Mouse (Mus musculus): Measurements from ENCODE around the gene Chchd3. TPM values are rescaled to one million over a fixed set of nuclear protein-coding genes. Genes with fewer than 3 reads are reported as not detected.

Gene Chchd3
- polyA plus RNA-seq, 1 experiment = 123 TPM

DNA sequence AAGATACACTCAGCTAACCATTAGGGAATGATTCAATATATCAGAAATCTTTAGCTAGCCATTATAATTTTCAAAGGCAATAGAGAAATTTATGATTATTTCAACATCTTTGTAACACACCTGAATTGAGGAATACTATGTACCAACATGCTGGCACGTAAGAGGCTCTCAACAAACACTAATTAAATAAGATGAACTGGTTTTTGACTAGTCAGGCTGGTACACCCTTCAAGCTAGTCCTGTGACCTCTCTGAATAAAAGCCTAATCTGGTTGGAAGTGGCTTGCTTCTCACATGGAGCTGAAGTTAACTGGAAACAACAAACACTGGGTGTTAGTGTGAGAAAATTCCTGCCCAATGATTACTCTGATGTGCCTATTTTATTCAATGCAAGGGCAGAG lies 115.1 kb downstream of the Chchd3 start:
- Histone ChIP-seq H3K4me3 (no peak overlapping the region), H3K4me2 (ENCODE audit: low read depth) (no peak overlapping the region), H3K27me3 (ENCODE audit: control insufficient read depth, insufficient read depth, insufficient read length) (no peaks in the 10 kb centered on the region), H3ac (ENCODE audit: control insufficient read depth, insufficient read length) (no peak overlapping the region), H3K36me3 (ENCODE audit: control insufficient read depth, insufficient read depth) (no peaks in the 10 kb centered on the region), H3K79me2 (ENCODE audit: control insufficient read depth, insufficient read depth) (peaks cover 17% of the 10 kb centered on the region)
- TF ChIP-seq TCF12 (IDR thresholded peaks at IDR 0.05; ENCODE audit: insufficient read depth, poor library complexity, severe bottlenecking) (no peak), CEBPB (IDR thresholded peaks at IDR 0.05; ENCODE audit: insufficient read depth, poor library complexity, severe bottlenecking) (no peak), SRF (IDR thresholded peaks at IDR 0.05; ENCODE audit: control insufficient read depth, insufficient read length, low read depth) (no peak), POLR2A (IDR thresholded peaks at IDR 0.05; ENCODE audit: insufficient read length, low read depth) (no peak), E2F4 (IDR thresholded peaks at IDR 0.05; ENCODE audit: insufficient read depth) (no peak), POLR2AphosphoS2 (IDR thresholded peaks at IDR 0.05; ENCODE audit: insufficient read length, low read depth) (no peak), MYOG (IDR thresholded peaks at IDR 0.05; ENCODE audit: control insufficient read depth in 1 of 3, insufficient read depth in 1 of 3, insufficient read length in 2 of 3, low read depth in 2 of 3) (no peak), MYOD1 (IDR thresholded peaks at IDR 0.05; ENCODE audit: control insufficient read depth in 1 of 3, insufficient read length in 2 of 3, low read depth in 2 of 3) (no peak), TCF3 (IDR thresholded peaks at IDR 0.05; ENCODE audit: insufficient read length, low read depth) (no peak)

DNA sequence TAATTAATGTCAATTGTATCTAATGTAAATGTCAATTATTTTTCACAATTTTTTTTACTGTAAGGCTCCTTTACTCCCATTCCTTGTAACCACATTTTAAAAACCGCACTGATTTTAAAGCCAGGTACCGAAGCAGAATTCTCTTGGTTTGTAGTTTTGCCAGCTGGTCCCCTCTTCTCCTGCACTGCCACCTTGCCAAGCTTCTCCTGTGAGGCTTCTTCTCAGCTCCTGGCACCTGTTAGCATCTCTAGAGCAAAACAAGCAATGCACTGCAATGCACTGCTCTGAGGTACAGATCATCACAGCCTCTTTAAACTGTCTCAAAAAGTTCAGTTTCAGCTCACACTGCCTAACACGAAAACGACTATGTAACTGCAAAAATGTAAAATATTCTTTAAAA lies 116.4 kb downstream of the Chchd3 start:
- H3K79me2 ChIP-seq (ENCODE audit: control insufficient read depth, insufficient read depth) = peaks cover 23% of the 10 kb centered on the region
- H3K36me3 ChIP-seq (ENCODE audit: control insufficient read depth, insufficient read depth) = no peaks in the 10 kb centered on the region
- no peak overlapping the region for H3K4me2 ChIP-seq (ENCODE audit: low read depth)
- H3ac ChIP-seq (ENCODE audit: control insufficient read depth, insufficient read length) = no peak overlapping the region
- H3K27me3 ChIP-seq (ENCODE audit: control insufficient read depth, insufficient read depth, insufficient read length) = no peaks in the 10 kb centered on the region
- no peak overlapping the region for H3K4me3 ChIP-seq
- TF ChIP-seq MYOD1 (IDR thresholded peaks at IDR 0.05; ENCODE audit: control insufficient read depth in 1 of 3, insufficient read length in 2 of 3, low read depth in 2 of 3) (no peak), MYOG (IDR thresholded peaks at IDR 0.05; ENCODE audit: control insufficient read depth in 1 of 3, insufficient read depth in 1 of 3, insufficient read length in 2 of 3, low read depth in 2 of 3) (no peak), REST (IDR thresholded peaks at IDR 0.05; ENCODE audit: insufficient read depth, insufficient read length) (no peak)

DNA sequence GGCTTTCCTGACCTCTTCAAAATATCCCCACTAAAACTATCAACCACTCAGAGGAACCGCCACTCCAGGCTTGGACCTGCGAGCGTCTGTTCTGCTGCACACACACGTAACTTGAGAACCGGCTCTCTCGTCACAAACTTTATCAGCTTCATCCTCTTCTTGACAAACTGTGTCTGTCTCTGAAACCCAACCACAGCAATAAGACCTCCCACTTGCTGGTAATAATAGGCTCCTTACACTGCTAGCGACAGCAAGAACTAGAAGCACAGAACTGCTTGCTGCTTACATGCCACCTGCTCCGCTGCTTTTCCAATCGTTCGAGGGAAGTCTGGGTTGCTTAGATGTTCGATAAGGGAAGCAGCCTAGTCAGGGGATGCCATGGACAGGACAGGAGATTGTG lies 119.8 kb downstream of the Chchd3 start:
- Histone ChIP-seq H3K4me3 (no peak overlapping the region), H3K4me2 (ENCODE audit: low read depth) (no peak overlapping the region), H3K27me3 (ENCODE audit: control insufficient read depth, insufficient read depth, insufficient read length) (no peaks in the 10 kb centered on the region), H3K36me3 (ENCODE audit: control insufficient read depth, insufficient read depth) (no peaks in the 10 kb centered on the region), H3K79me2 (ENCODE audit: control insufficient read depth, insufficient read depth) (peaks cover 25% of the 10 kb centered on the region), H3ac (ENCODE audit: control insufficient read depth, insufficient read length) (no peak overlapping the region)
- TF ChIP-seq MAX (IDR thresholded peaks at IDR 0.05; ENCODE audit: low read depth) (no peak), POLR2A (IDR thresholded peaks at IDR 0.05; ENCODE audit: insufficient read length, low read depth) (no peak), TCF12 (IDR thresholded peaks at IDR 0.05; ENCODE audit: insufficient read depth, poor library complexity, severe bottlenecking) (no peak), SRF (IDR thresholded peaks at IDR 0.05; ENCODE audit: control insufficient read depth, insufficient read length, low read depth) (no peak), TCF3 (IDR thresholded peaks at IDR 0.05; ENCODE audit: insufficient read length, low read depth) (no peak), CEBPB (IDR thresholded peaks at IDR 0.05; ENCODE audit: insufficient read depth, poor library complexity, severe bottlenecking) (no peak), POLR2AphosphoS2 (IDR thresholded peaks at IDR 0.05; ENCODE audit: insufficient read length, low read depth) (no peak), REST (IDR thresholded peaks at IDR 0.05; ENCODE audit: insufficient read depth, insufficient read length) (no peak), USF1 (IDR thresholded peaks at IDR 0.05; ENCODE audit: low read depth) (no peak), MYOG (IDR thresholded peaks at IDR 0.05; ENCODE audit: control insufficient read depth in 1 of 3, insufficient read depth in 1 of 3, insufficient read length in 2 of 3, low read depth in 2 of 3) (no peak)

DNA sequence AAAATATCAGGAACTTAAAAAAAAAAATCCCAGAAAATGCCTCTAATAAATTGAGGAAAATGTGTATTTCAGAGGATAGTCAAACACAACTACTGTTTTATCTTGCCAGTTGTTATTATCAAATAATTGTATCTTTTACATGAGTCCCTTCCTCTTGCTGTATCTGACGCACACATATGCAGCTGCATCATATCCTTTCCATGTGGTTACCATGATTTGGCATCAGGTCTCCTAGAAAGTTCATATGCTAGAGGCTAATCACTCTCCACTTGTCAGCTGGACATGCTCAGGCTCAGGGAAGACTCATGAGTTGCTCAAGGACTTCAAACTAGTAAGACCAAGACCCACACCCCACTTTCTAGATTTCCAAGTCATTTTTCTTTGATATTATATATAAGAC lies 122.4 kb downstream of the Chchd3 start:
- TF ChIP-seq E2F4 (IDR thresholded peaks at IDR 0.05; ENCODE audit: insufficient read depth) (no peak), MYOG (IDR thresholded peaks at IDR 0.05; ENCODE audit: control insufficient read depth in 1 of 3, insufficient read depth in 1 of 3, insufficient read length in 2 of 3, low read depth in 2 of 3) (no peak), TCF12 (IDR thresholded peaks at IDR 0.05; ENCODE audit: insufficient read depth, poor library complexity, severe bottlenecking) (no peak), MAX (IDR thresholded peaks at IDR 0.05; ENCODE audit: low read depth) (no peak), USF1 (IDR thresholded peaks at IDR 0.05; ENCODE audit: low read depth) (no peak)
- H3K79me2 ChIP-seq (ENCODE audit: control insufficient read depth, insufficient read depth) = peaks cover 30% of the 10 kb centered on the region
- H3K27me3 ChIP-seq (ENCODE audit: control insufficient read depth, insufficient read depth, insufficient read length) = no peaks in the 10 kb centered on the region
- H3K4me3 ChIP-seq = no peak overlapping the region
- H3K4me2 ChIP-seq (ENCODE audit: low read depth) = no peak overlapping the region
- H3ac ChIP-seq (ENCODE audit: control insufficient read depth, insufficient read length) = no peak overlapping the region
- H3K36me3 ChIP-seq (ENCODE audit: control insufficient read depth, insufficient read depth) = no peaks in the 10 kb centered on the region

DNA sequence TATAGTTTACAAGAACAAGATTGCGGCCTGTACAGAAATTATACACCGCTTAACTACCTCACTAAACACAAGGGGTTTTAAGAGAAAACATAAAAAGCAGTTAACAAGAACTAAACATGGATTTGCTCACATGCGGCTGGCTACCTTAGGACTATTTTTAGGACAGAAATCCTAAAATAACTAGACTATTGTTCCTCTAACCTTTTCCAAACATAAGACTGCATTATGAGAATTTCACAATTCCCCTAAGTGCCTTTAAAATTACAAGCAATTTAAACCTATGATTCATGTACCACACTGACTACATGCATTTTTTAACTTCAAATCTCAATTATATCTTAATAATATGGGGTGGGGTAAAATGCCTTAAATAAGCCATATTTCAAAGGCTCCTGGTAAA lies 123.3 kb downstream of the Chchd3 start:
- TF ChIP-seq REST (IDR thresholded peaks at IDR 0.05; ENCODE audit: insufficient read depth, insufficient read length) = no peak
- no peak for TF ChIP-seq POLR2A (IDR thresholded peaks at IDR 0.05; ENCODE audit: insufficient read length, low read depth)
- no peak for TF ChIP-seq MAX (IDR thresholded peaks at IDR 0.05; ENCODE audit: low read depth)
- TF ChIP-seq MYOG (IDR thresholded peaks at IDR 0.05; ENCODE audit: control insufficient read depth in 1 of 3, insufficient read depth in 1 of 3, insufficient read length in 2 of 3, low read depth in 2 of 3) = no peak
- TF ChIP-seq MYOD1 (IDR thresholded peaks at IDR 0.05; ENCODE audit: control insufficient read depth in 1 of 3, insufficient read length in 2 of 3, low read depth in 2 of 3) = no peak
- no peak for TF ChIP-seq CEBPB (IDR thresholded peaks at IDR 0.05; ENCODE audit: insufficient read depth, poor library complexity, severe bottlenecking)
- TF ChIP-seq TCF3 (IDR thresholded peaks at IDR 0.05; ENCODE audit: insufficient read length, low read depth) = no peak
- TF ChIP-seq SRF (IDR thresholded peaks at IDR 0.05; ENCODE audit: control insufficient read depth, insufficient read length, low read depth) = no peak
- no peak for TF ChIP-seq POLR2AphosphoS2 (IDR thresholded peaks at IDR 0.05; ENCODE audit: insufficient read length, low read depth)
- no peak for TF ChIP-seq USF1 (IDR thresholded peaks at IDR 0.05; ENCODE audit: low read depth)
- TF ChIP-seq E2F4 (IDR thresholded peaks at IDR 0.05; ENCODE audit: insufficient read depth) = no peak
- no peak for TF ChIP-seq TCF12 (IDR thresholded peaks at IDR 0.05; ENCODE audit: insufficient read depth, poor library complexity, severe bottlenecking)
- no peaks in the 10 kb centered on the region for H3K27me3 ChIP-seq (ENCODE audit: control insufficient read depth, insufficient read depth, insufficient read length)
- no peak overlapping the region for H3ac ChIP-seq (ENCODE audit: control insufficient read depth, insufficient read length)
- H3K36me3 ChIP-seq (ENCODE audit: control insufficient read depth, insufficient read depth) = no peaks in the 10 kb centered on the region
- no peak overlapping the region for H3K4me3 ChIP-seq
- H3K4me2 ChIP-seq (ENCODE audit: low read depth) = peak overlapping the region; percentile 24
- H3K79me2 ChIP-seq (ENCODE audit: control insufficient read depth, insufficient read depth) = peaks cover 30% of the 10 kb centered on the region
